Mouse (Mus musculus) liver, embryonic 15.5 days (tissue): ENCODE results near the gene Slc7a6. TPM values are rescaled to one million over a fixed set of nuclear protein-coding genes. Genes with fewer than 3 reads are reported as not detected.

Source experiments
- ATAC-seq: fragments of 200-750 bp; cut with Nextera tagmentation; 2 replicates; pipeline ENCODE4 v1.8.0; 2017; ENCODE audit warnings: moderate number of reproducible peaks, mild to moderate bottlenecking, moderate library complexity; ENCODE audit not compliant: insufficient read depth
- H3K27ac ChIP-seq: fragments of 300-500 bp; sonication (generic); replicated peaks from 2 replicates; pipeline ENCODE4 v1.5.1; 2015; ENCODE audit warnings: mild to moderate bottlenecking, inconsistent platforms
- H3K27me3 ChIP-seq: fragments of 300-500 bp; sonication (generic); 2 replicates; pipeline ENCODE4 v1.6.1; 2015; ENCODE audit warnings: mild to moderate bottlenecking, inconsistent platforms
- H3K36me3 ChIP-seq: fragments of 300-500 bp; sonication (generic); replicated peaks from 2 replicates; pipeline ENCODE4 v1.6.1; 2015; ENCODE audit warnings: moderate library complexity, mild to moderate bottlenecking, inconsistent platforms
- H3K4me1 ChIP-seq: fragments of 300-500 bp; sonication (generic); replicated peaks from 2 replicates; pipeline ENCODE4 v1.6.1; 2015; ENCODE audit warnings: inconsistent platforms
- H3K4me2 ChIP-seq: fragments of 300-500 bp; sonication (generic); 2 replicates; pipeline ENCODE4 v1.6.1; 2015; ENCODE audit warnings: moderate library complexity, mild to moderate bottlenecking, inconsistent platforms
- H3K4me3 ChIP-seq: fragments of 300-500 bp; sonication (generic); replicated peaks from 2 replicates; pipeline ENCODE4 v1.5.1; 2015; ENCODE audit warnings: mild to moderate bottlenecking, inconsistent platforms
- H3K9ac ChIP-seq: fragments of 300-500 bp; sonication (generic); 2 replicates; pipeline ENCODE4 v1.6.1; 2015; ENCODE audit warnings: moderate library complexity, mild to moderate bottlenecking, inconsistent platforms
- H3K9me3 ChIP-seq: fragments of 300-500 bp; sonication (generic); replicated peaks from 2 replicates; pipeline ENCODE4 v1.6.1; 2016; ENCODE audit warnings: inconsistent platforms
- WGBS: fragments of 180-500 bp; shearing (Covaris S2); methylation state at CpG from one replicate; pipeline ENCODE4 v1.1.7; 2015; ENCODE audit warnings: mixed read lengths; ENCODE audit not compliant: insufficient replicate concordance; 5-methylcytosine and 5-hydroxymethylcytosine counted together
- polyA plus RNA-seq: library from polyadenylated mRNA; unstranded; fragments of >200 nt; fragmentation: Nextera tagmentation; extraction: Ambion mirVana; gene quantifications from 2 replicates; pipeline ENCODE4 v1.2.1, GENCODE M21; 2015

The Slc7a6 gene
- polyA plus RNA-seq, 1 experiment from 2014 or later: 5.1 TPM

GRCm38 (mm10) chr8:106231536-106231935 is 62.9 kb downstream of the Slc7a6 start:
- 83% methylated on average over 7 of the region's 7 CpGs for WGBS
- Histone ChIP-seq H3K4me3 (no peak overlapping the region), H3K36me3 (peaks cover 49% of the 10 kb centered on the region), H3K9ac (no peak overlapping the region), H3K4me2 (no peak overlapping the region), H3K4me1 (no peaks in the 10 kb centered on the region), H3K27ac (no peak overlapping the region), H3K27me3 (no peaks in the 10 kb centered on the region), H3K9me3 (no peaks in the 10 kb centered on the region)
- no peak for ATAC-seq

- no peaks in the 10 kb centered on the region for H3K4me1 ChIP-seq
- WGBS: 68% methylated on average over 3 of the region's 3 CpGs
- no peak overlapping the region for H3K4me2 ChIP-seq
- no peak for ATAC-seq
- no peaks in the 10 kb centered on the region for H3K9me3 ChIP-seq
- H3K27ac ChIP-seq: no peak overlapping the region
- no peak overlapping the region for H3K4me3 ChIP-seq
- H3K9ac ChIP-seq: no peak overlapping the region
- H3K27me3 ChIP-seq: no peaks in the 10 kb centered on the region
- peaks cover 53% of the 10 kb centered on the region for H3K36me3 ChIP-seq
These were observed 64.1 kb downstream of the Slc7a6 start for GRCm38 (mm10) chr8:106232751-106233150.

- Histone ChIP-seq H3K27me3 (no peaks in the 10 kb centered on the region), H3K9me3 (no peaks in the 10 kb centered on the region), H3K36me3 (peaks cover 48% of the 10 kb centered on the region), H3K9ac (no peak overlapping the region), H3K4me2 (no peak overlapping the region), H3K4me1 (no peaks in the 10 kb centered on the region), H3K4me3 (no peak overlapping the region), H3K27ac (no peak overlapping the region)
- whole genome bisulfite sequencing: 85% methylated on average over 17 of the region's 17 CpGs
- ATAC-seq: no peak
These were observed 66.1 kb downstream of the Slc7a6 start for GRCm38 (mm10) chr8:106234567-106235261.

- Histone ChIP-seq H3K4me1 (no peaks in the 10 kb centered on the region), H3K4me3 (no peak overlapping the region), H3K27me3 (no peaks in the 10 kb centered on the region), H3K9me3 (no peaks in the 10 kb centered on the region), H3K27ac (no peak overlapping the region), H3K36me3 (peaks cover 56% of the 10 kb centered on the region), H3K4me2 (no peak overlapping the region), H3K9ac (no peak overlapping the region)
- 81% methylated on average over 5 of the region's 5 CpGs for WGBS
- ATAC-seq: no peak
These were observed 68.4 kb downstream of the Slc7a6 start for GRCm38 (mm10) chr8:106237106-106237505.

Other genes with a start within 250 kb of the Slc7a6 start
- gene Ctrl, start 235.0 kb upstream of the Slc7a6 start, polyA plus RNA-seq: 0.20 and 0.36 TPM in 2 replicates
- gene Psmb10, start 230.4 kb upstream of the Slc7a6 start, polyA plus RNA-seq: 45.0 and 47.9 TPM in 2 replicates
- 70.8 and 85.2 TPM in 2 replicates for gene Lcat, start 225.5 kb upstream of the Slc7a6 start, polyA plus RNA-seq
- gene Slc12a4, start 202.8 kb upstream of the Slc7a6 start, polyA plus RNA-seq: 10.6 and 11.9 TPM in 2 replicates
- not detected in 2 replicates for gene Dpep3, start 189.4 kb upstream of the Slc7a6 start, polyA plus RNA-seq
- gene Dus2, start 177.5 kb upstream of the Slc7a6 start, polyA plus RNA-seq: 10.5 and 12.0 TPM in 2 replicates
- not detected in 2 replicates for gene Dpep2nb, start 162.9 kb upstream of the Slc7a6 start, polyA plus RNA-seq
- gene Ddx28, start 157.0 kb upstream of the Slc7a6 start, polyA plus RNA-seq: 9.8 and 10.0 TPM in 2 replicates
- 2.6 and 3.0 TPM in 2 replicates for gene Nfatc3, start 110.0 kb upstream of the Slc7a6 start, polyA plus RNA-seq
- 13.3 and 17.0 TPM in 2 replicates for gene Esrp2, start 31.9 kb upstream of the Slc7a6 start, polyA plus RNA-seq
- gene Pla2g15, start 18.5 kb upstream of the Slc7a6 start, polyA plus RNA-seq: 7.8 and 8.7 TPM in 2 replicates
- gene Slc7a6os, start 42.1 kb downstream of the Slc7a6 start, polyA plus RNA-seq: 11.0 and 11.4 TPM in 2 replicates
- 20.1 and 21.8 TPM in 2 replicates for gene Prmt7, start 42.1 kb downstream of the Slc7a6 start, polyA plus RNA-seq
- 0.54 and 0.56 TPM in 2 replicates for gene Smpd3, start 169.1 kb downstream of the Slc7a6 start, polyA plus RNA-seq
- 2.4 and 2.5 TPM in 2 replicates for gene Zfp90, start 246.5 kb downstream of the Slc7a6 start, polyA plus RNA-seq